Mouse (Mus musculus): Measurements from ENCODE around the gene Dhrs4.

DNA sequence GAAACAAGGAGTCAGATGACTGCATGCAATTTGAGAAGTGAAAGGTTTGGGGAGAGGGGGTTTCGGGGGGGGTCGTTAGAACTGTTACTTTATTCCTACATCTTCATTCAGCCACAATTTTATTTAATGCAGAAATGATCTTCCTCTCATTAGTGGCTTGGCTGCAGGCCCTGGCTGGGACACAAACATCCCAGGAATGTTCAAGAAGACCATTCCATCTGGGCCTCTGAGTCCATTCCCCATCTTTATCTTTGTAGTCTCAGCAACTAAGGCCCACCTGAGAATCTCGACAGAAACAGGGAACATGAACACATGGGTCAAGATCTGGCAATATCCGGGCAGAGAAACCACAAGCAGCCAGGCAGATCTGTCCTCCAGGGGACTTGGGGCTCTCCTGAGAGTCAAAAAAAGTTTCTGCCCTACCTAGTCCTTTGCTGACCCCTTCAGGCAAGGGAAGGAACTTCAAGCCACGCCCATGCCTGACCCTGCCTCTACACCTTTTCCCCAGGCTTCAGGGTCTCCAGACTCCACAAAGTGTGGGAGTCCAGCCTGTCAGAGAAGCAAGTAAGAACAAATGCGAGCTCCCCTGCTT is 40.3 kb upstream of the Dhrs4 start:
- no peak for TF ChIP-seq GATA1 (IDR thresholded peaks at IDR 0.05; ENCODE audit: borderline replicate concordance, low read length)
- no peak for TF ChIP-seq FLI1 (IDR thresholded peaks at IDR 0.05; ENCODE audit: low read length)

All from megakaryocyte, embryonic 14.5 days (primary cell).